Mouse (Mus musculus): Measurements from ENCODE around the gene Hist1h1b. TPM values are rescaled to one million over a fixed set of nuclear protein-coding genes. Genes with fewer than 3 reads are reported as not detected.
"Not testable (repeated sequence)": the region's sequence is repeated elsewhere in the genome, so short reads cannot be mapped to it uniquely, and the experiment has no call there.

Gene Hist1h1b
- polyA plus RNA-seq, 1 experiment, result 3.3 TPM

GRCm38 (mm10) chr13:21734906-21735767 is 45.3 kb downstream of the Hist1h1b start, which contains the start of gene Hist1h4j:
Gene Hist1h4j (plus strand): TSS chr13:21735064.
- not testable (repeated sequence) for TF ChIP-seq GATA1 (IDR thresholded peaks at IDR 0.05; ENCODE audit: low read length)

GRCm38 (mm10) chr13:21734010-21734905 is 46.2 kb downstream of the Hist1h1b start:
- TF ChIP-seq GATA1 (IDR thresholded peaks at IDR 0.05; ENCODE audit: low read length), result no peak

- TF ChIP-seq GATA1 (IDR thresholded peaks at IDR 0.05; ENCODE audit: low read length), result no peak
Measured at GRCm38 (mm10) chr13:21733466-21733865, 47.0 kb downstream of the Hist1h1b start.

Other genes with a start within 250 kb of the Hist1h1b start
- gene Zkscan8, start 249.5 kb downstream of the Hist1h1b start, polyA plus RNA-seq (2012), result 5.9 and 6.2 TPM in 2 replicates
- gene Olfr1366, start 237.8 kb downstream of the Hist1h1b start, polyA plus RNA-seq (2012), result not detected in 2 replicates
- not detected in 2 replicates for gene Olfr1535, start 220.7 kb downstream of the Hist1h1b start, polyA plus RNA-seq (2012)
- gene Olfr1364, start 198.9 kb downstream of the Hist1h1b start, polyA plus RNA-seq (2012), result not detected in 2 replicates
- gene Olfr1362, start 166.6 kb downstream of the Hist1h1b start, polyA plus RNA-seq (2012), result not detected in 2 replicates
- gene Olfr11, start 138.1 kb downstream of the Hist1h1b start, polyA plus RNA-seq (2012), result not detected in 2 replicates
- gene Olfr1361, start 117.2 kb downstream of the Hist1h1b start, polyA plus RNA-seq (2012), result not detected in 2 replicates
- not detected in 2 replicates for gene Olfr1360, start 103.2 kb downstream of the Hist1h1b start, polyA plus RNA-seq (2012)
- not detected in 2 replicates for gene Olfr1359, start 82.5 kb downstream of the Hist1h1b start, polyA plus RNA-seq (2012)
- 9.8 and 10.6 TPM in 2 replicates for gene Hist1h2bl, start 64.5 kb downstream of the Hist1h1b start, polyA plus RNA-seq (2012)
- 372 and 421 TPM in 2 replicates for gene Hist1h2ai, start 64.2 kb downstream of the Hist1h1b start, polyA plus RNA-seq (2012)
- 53.9 and 54.4 TPM in 2 replicates for gene Hist1h3h, start 63.0 kb downstream of the Hist1h1b start, polyA plus RNA-seq (2012)
- 1.9 and 2.1 TPM in 2 replicates for gene Hist1h2bm, start 58.6 kb downstream of the Hist1h1b start, polyA plus RNA-seq (2012)
- gene Hist1h4j, start 45.6 kb downstream of the Hist1h1b start, polyA plus RNA-seq (2012), result 1.9 and 2.4 TPM in 2 replicates
- 22.6 and 25.4 TPM in 2 replicates for gene Hist1h4k, start 30.1 kb downstream of the Hist1h1b start, polyA plus RNA-seq (2012)
- 69.0 and 85.5 TPM in 2 replicates for gene Hist1h2ak, start 26.8 kb downstream of the Hist1h1b start, polyA plus RNA-seq (2012)
- 1.4 and 1.7 TPM in 2 replicates for gene Hist1h2bn, start 26.5 kb downstream of the Hist1h1b start, polyA plus RNA-seq (2012)
- 36.7 and 37.8 TPM in 2 replicates for gene Hist1h3i, start 2.7 kb upstream of the Hist1h1b start, polyA plus RNA-seq (2012)
- 16.6 and 26.9 TPM in 2 replicates for gene Hist1h2an, start 6.6 kb upstream of the Hist1h1b start, polyA plus RNA-seq (2012)
- 5.5 and 8.7 TPM in 2 replicates for gene Hist1h2bp, start 6.8 kb upstream of the Hist1h1b start, polyA plus RNA-seq (2012)
- gene Hist1h2bq, start 29.6 kb upstream of the Hist1h1b start, polyA plus RNA-seq (2012), result 14.0 and 15.0 TPM in 2 replicates
- 4,601 and 5,007 TPM in 2 replicates for gene Hist1h2ao, start 29.8 kb upstream of the Hist1h1b start, polyA plus RNA-seq (2012)
- 6.1 and 9.7 TPM in 2 replicates for gene Hist1h4m, start 31.1 kb upstream of the Hist1h1b start, polyA plus RNA-seq (2012)
- 16.6 and 26.1 TPM in 2 replicates for gene Hist1h4n, start 51.6 kb upstream of the Hist1h1b start, polyA plus RNA-seq (2012)
- 9,534 and 19,469 TPM in 2 replicates for gene Hist1h2ap, start 52.9 kb upstream of the Hist1h1b start, polyA plus RNA-seq (2012)
- 13.3 and 14.2 TPM in 2 replicates for gene Hist1h2br, start 53.1 kb upstream of the Hist1h1b start, polyA plus RNA-seq (2012)
- gene Zfp184, start 164.5 kb upstream of the Hist1h1b start, polyA plus RNA-seq (2012), result 0.03 and 0.06 TPM in 2 replicates
- not detected in 2 replicates for gene Pom121l2, start 200.6 kb upstream of the Hist1h1b start, polyA plus RNA-seq (2012)
- gene Prss16, start 229.1 kb upstream of the Hist1h1b start, polyA plus RNA-seq (2012), result 0.49 and 0.73 TPM in 2 replicates

Measured in G1E-ER4 (cell line).